In genomic region chr17:44026378-44026777, GRCm38 (mm10) we compare ENCODE assay signal across 8 mouse cellular contexts. TPM values are rescaled to one million over a fixed set of nuclear protein-coding genes. Genes with fewer than 3 reads are reported as not detected.
A peak's percentile ranks its signal among the peaks of the same experiment; 100 is the strongest.
DNase-seq lines count a peak whose midpoint lies in the region; ATAC-seq lines count a peak whose summit lies in the region.

No protein-coding gene starts in this region.

- peak overlapping the region; percentile 74 for H3K27ac ChIP-seq in embryonic facial prominence, embryonic 14.5 days (replicated peaks; ENCODE audit: low read depth, low read length)
- H3K27ac ChIP-seq in hindbrain, embryonic 11.5 days (ENCODE audit: low read depth, low read length): peak overlapping the region; percentile 30; the same call in 1 of the 2 replicates
- H3K27ac ChIP-seq in neural tube, embryonic 15.5 days (replicated peaks): peak overlapping the region; percentile 78

- 19% methylated on average over 5 of the region's 5 CpGs for WGBS in embryonic facial prominence, embryonic 14.5 days
- WGBS in hindbrain, embryonic 11.5 days: 29% methylated on average over 5 of the region's 5 CpGs
- 10% methylated on average over 5 of the region's 5 CpGs for WGBS in neural tube, embryonic 15.5 days

- no peak overlapping the region for H3K4me3 ChIP-seq in embryonic facial prominence, embryonic 14.5 days (ENCODE audit: low read depth, low read length)
- no peak overlapping the region for H3K4me3 ChIP-seq in hindbrain, embryonic 11.5 days (ENCODE audit: low read depth, low read length)
- H3K4me3 ChIP-seq in neural tube, embryonic 15.5 days (replicated peaks): no peak overlapping the region

- H3K27me3 ChIP-seq in embryonic facial prominence, embryonic 14.5 days (replicated peaks; ENCODE audit: control insufficient read depth, insufficient read depth, low read length): no peaks in the 10 kb centered on the region
- no peaks in the 10 kb centered on the region for H3K27me3 ChIP-seq in hindbrain, embryonic 11.5 days (ENCODE audit: control insufficient read depth, insufficient read depth, low read length)
- no peaks in the 10 kb centered on the region for H3K27me3 ChIP-seq in neural tube, embryonic 15.5 days (replicated peaks)

- H3K36me3 ChIP-seq in embryonic facial prominence, embryonic 14.5 days (ENCODE audit: control insufficient read depth, insufficient read depth, low read length): no peaks in the 10 kb centered on the region
- H3K36me3 ChIP-seq in hindbrain, embryonic 11.5 days (ENCODE audit: control insufficient read depth, insufficient read depth, low read length): no peaks in the 10 kb centered on the region
- H3K36me3 ChIP-seq in neural tube, embryonic 15.5 days: no peaks in the 10 kb centered on the region

- peak; percentile 80 for ATAC-seq in embryonic facial prominence, embryonic 14.5 days (ENCODE audit: low read depth)
- peak; percentile 41; the same call in 1 of the 2 replicates for ATAC-seq in hindbrain, embryonic 11.5 days (ENCODE audit: low FRiP score)
- peak; percentile 74 for ATAC-seq in neural tube, embryonic 15.5 days (ENCODE audit: low FRiP score)
- no peak for ATAC-seq in activated CD4-positive, CD25-positive, alpha-beta regulatory T cell, adult 4 months

- no peaks in the 10 kb centered on the region for H3K9me3 ChIP-seq in embryonic facial prominence, embryonic 14.5 days (ENCODE audit: control insufficient read depth, low read length)
- H3K9me3 ChIP-seq in hindbrain, embryonic 11.5 days (ENCODE audit: control insufficient read depth, low read length): no peaks in the 10 kb centered on the region
- no peaks in the 10 kb centered on the region for H3K9me3 ChIP-seq in neural tube, embryonic 15.5 days (replicated peaks)

- no peak overlapping the region for H3K9ac ChIP-seq in embryonic facial prominence, embryonic 14.5 days (ENCODE audit: low read depth, low read length)
- no peak overlapping the region for H3K9ac ChIP-seq in hindbrain, embryonic 11.5 days (ENCODE audit: low read depth, low read length)
- no peak overlapping the region for H3K9ac ChIP-seq in neural tube, embryonic 15.5 days (replicated peaks)

- peak; percentile 45 for DNase-seq in left cerebral cortex, adult 11 months (ENCODE audit: low spot score)
- DNase-seq in left cerebral cortex, adult 18-20 months (ENCODE audit: low spot score in 2 of 2): no peak
- DNase-seq in embryonic facial prominence, embryonic 14.5 days (ENCODE audit: low spot score): peak; percentile 87
- DNase-seq in hindbrain, embryonic 11.5 days (ENCODE audit: low spot score): peak; percentile 27
- no peak for DNase-seq in kidney, adult 11 months
- no peak for DNase-seq in yolk sac, embryonic 10.5 days (ENCODE audit: low spot score)

- no peak overlapping the region for H3K4me2 ChIP-seq in embryonic facial prominence, embryonic 14.5 days (ENCODE audit: low read depth, low read length)
- H3K4me2 ChIP-seq in hindbrain, embryonic 11.5 days (replicated peaks; ENCODE audit: low read depth, low read length): no peak overlapping the region
- no peak overlapping the region for H3K4me2 ChIP-seq in neural tube, embryonic 15.5 days

- H3K4me1 ChIP-seq in embryonic facial prominence, embryonic 14.5 days (ENCODE audit: control insufficient read depth, insufficient read depth, low read length): peaks cover 12% of the 10 kb centered on the region; the same call in 1 of the 2 replicates
- 0 out of 2 replicates have a peak, but pooled peaks cover 2% of the 10 kb centered on the region for H3K4me1 ChIP-seq in hindbrain, embryonic 11.5 days (replicated peaks; ENCODE audit: control insufficient read depth, insufficient read depth, low read length)
- peaks cover 21% of the 10 kb centered on the region for H3K4me1 ChIP-seq in neural tube, embryonic 15.5 days

RNA-seq across cellular contexts. Expression of gene Enpp5, which starts 52.2 kb away (rescaled TPM):
- total RNA-seq in left cerebral cortex, adult 18-20 months (2021): 100 to 1,000 TPM; 197 to 201 TPM
- 11.5 and 14.6 TPM in 2 replicates for polyA plus RNA-seq in embryonic facial prominence, embryonic 14.5 days (2014; fragmentation: Nextera tagmentation; extraction: Ambion mirVana)
- 14.8 and 16.6 TPM in 2 replicates for polyA plus RNA-seq in hindbrain, embryonic 11.5 days (2014; fragmentation: Nextera tagmentation; extraction: Ambion mirVana)
- polyA plus RNA-seq in neural tube, embryonic 15.5 days (2015; fragmentation: Nextera tagmentation; extraction: Ambion mirVana): 107 and 114 TPM in 2 replicates
- 1 to 10 TPM; 3.8 to 5.5 TPM for polyA plus RNA-seq in activated CD4-positive, CD25-positive, alpha-beta regulatory T cell, adult 4 months (2017; shearing (Covaris generic))

Comparison
In these comparisons a context has a peak if more than half of its experiments do, and no peak if none do; other contexts are left out.
1. DNase-seq: peak in left cerebral cortex, adult 11 months (single experiment), embryonic facial prominence, embryonic 14.5 days (single experiment) and hindbrain, embryonic 11.5 days (single experiment); none in left cerebral cortex, adult 18-20 months (0 of 2), kidney, adult 11 months (single experiment) and yolk sac, embryonic 10.5 days (single experiment).
2. Peak in every context shown above with its lines, with median percentiles within 50 percentile points of each other: H3K27ac ChIP-seq.